Mouse (Mus musculus) heart, postnatal 14 days (tissue): Measurements from ENCODE around the gene Pxdn. TPM values are rescaled to one million over a fixed set of nuclear protein-coding genes. Genes with fewer than 3 reads are reported as not detected.

Experiments
- DNase-seq, 2 experiments: peaks; one replicate each; pipeline ENCODE4 v3.0.0; 2021 to 2022
- intact Hi-C: fragments of 180-260 bp; cut with DNase I; formaldehyde crosslinking; loops from one replicate; pipeline ENCODE4 v1.15.1; 2025
- total RNA-seq, 2 experiments: library from RNA; stranded (reverse); gene quantifications; 2 replicates each; pipeline ENCODE4 v1.2.3; 2021

The Pxdn gene
- total RNA-seq, 2 experiments from 2014 or later = 144 to 151 TPM

- no peak for DNase-seq
- intact Hi-C loops = no loop called here
Observed at GRCm38 (mm10) chr12:30061503-30062117, 124.2 kb downstream of the Pxdn start.

GRCm38 (mm10) chr12:30062118-30062505 is 124.7 kb downstream of the Pxdn start:
- intact Hi-C loops = no loop called here
- DNase-seq = no peak

Other genes with a start within 250 kb of the Pxdn start
- not detected for gene Tpo, start 195.0 kb downstream of the Pxdn start, total RNA-seq